Mouse (Mus musculus) frontal cortex, postnatal 36 days (tissue): Measurements from ENCODE around the gene Prss38.
A peak's percentile ranks its signal among the peaks of the same experiment; 100 is the strongest.
"Not testable (repeated sequence)": the region's sequence is repeated elsewhere in the genome, so short reads cannot be mapped to it uniquely, and the experiment has no call there.

Source experiments
- DNase-seq, 2 experiments: peaks; one replicate each; pipeline ENCODE4 v3.0.0; 2022; ENCODE audit warnings: low spot score in 2 of 2

The Prss38 gene

DNA sequence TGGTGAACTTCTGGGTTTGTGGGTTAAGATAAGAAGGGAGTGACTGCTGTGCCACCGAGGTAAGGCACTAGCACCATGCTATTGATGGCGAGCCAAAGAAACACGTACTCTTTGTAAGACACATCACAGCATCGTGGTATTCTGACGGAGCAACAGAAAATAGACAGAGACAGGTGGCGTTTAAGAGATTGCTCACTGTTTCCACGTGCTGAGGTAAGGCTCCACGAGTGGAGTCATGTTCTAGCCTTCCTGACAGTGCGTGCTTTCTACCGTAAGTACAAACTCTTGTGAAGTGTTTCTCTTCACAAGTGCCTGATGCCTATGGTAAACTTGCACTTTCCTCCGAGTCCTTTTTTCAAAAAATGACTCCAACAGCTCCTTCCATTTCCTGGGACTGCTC is 5.6 kb downstream of the Prss38 start:
- DNase-seq = no peak

GRCm38 (mm10) chr11:59367955-59368354 is 7.5 kb downstream of the Prss38 start:
- DNase-seq = not testable (repeated sequence)

- no peak for DNase-seq
Observed at GRCm38 (mm10) chr11:59366633-59367032, 8.8 kb downstream of the Prss38 start.

GRCm38 (mm10) chr11:59366031-59366430 is 9.4 kb downstream of the Prss38 start:
- no peak for DNase-seq

DNA sequence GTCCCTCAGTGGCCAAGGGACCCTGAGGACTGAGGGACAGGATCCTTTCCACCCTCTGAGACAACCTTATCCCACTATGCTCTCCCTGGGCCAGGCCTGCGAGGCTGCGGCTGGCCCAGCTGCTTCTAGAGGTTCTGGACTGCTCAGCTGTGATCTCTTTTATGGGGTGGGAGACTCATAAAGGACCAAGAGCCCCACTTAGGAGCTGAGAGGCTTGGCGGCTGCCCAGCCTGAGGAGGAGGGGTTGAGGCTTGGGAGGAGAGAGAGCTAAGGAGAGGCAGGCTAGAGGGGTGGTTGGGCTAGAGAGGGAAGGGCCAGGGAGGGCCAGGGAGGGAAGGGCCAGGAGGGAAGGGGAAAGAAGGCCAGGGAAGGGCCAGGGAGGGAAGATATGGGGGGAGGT is 11.0 kb downstream of the Prss38 start:
- DNase-seq = no peak

- DNase-seq = no peak
Observed at GRCm38 (mm10) chr11:59364007-59364406, 11.4 kb downstream of the Prss38 start.

GRCm38 (mm10) chr11:59361291-59361690 is 14.2 kb downstream of the Prss38 start:
- no peak for DNase-seq

DNA sequence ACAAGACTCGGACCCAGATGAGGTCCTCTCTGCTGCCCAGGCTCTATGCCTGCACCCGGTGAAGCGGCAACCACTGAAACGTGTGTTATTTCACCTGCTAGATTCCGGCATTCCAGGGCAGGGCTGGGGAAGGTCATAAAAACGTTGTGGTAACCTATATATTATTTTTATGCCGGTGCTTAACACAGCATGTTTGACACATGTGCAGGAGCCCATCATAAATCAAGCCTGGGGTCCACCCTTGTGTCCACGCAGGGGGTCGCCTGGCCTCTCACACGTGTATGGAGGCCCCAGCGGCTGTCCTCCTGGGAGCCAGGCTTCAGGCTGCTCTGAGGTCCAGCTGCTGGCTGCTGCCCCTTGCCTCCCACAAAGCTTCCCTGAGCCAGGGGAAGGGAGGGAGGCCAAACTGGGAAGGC is 18.6 kb downstream of the Prss38 start:
- DNase-seq = no peak

- peak in 1 of 2 experiments; percentile 46 for DNase-seq
Observed at GRCm38 (mm10) chr11:59354793-59355192, 20.7 kb downstream of the Prss38 start.

- no peak for DNase-seq
Observed at GRCm38 (mm10) chr11:59350326-59350725, 25.1 kb downstream of the Prss38 start.

DNA sequence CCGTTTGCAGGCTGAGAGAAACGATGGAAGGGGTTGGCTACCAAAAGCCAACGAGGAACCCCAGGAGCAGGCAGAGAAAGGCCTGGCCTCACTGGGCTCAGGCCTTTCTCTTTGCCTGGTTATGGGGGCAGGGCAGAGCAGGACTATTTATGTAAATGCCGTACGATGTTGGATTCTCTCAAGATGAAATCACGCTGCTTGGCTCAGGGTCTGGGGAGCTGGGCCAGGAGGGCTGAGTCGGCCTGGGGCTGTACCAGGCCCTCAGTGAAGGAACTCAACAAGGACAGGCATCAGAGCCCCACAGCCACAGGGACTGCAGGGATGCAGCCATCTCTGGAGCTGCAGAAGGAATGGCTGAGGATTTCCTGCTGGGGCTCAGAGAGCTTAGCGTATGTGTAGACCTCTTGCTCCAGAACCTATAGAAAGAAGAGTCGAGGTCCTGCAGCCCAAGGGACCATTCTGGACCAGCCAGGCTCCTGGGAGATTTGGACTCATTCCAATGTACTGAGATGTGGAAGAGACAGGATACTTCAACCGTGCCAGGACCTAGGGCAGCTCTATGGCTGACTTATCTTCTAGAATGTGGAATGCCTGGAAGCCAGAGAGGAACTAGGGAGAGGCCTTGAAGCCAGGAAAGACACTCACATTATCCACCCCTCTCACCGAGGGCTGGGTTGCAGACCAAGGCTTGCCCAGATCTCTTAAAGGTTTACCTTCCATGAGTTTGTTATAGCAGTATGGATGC is 29.1 kb downstream of the Prss38 start:
- no peak for DNase-seq

DNA sequence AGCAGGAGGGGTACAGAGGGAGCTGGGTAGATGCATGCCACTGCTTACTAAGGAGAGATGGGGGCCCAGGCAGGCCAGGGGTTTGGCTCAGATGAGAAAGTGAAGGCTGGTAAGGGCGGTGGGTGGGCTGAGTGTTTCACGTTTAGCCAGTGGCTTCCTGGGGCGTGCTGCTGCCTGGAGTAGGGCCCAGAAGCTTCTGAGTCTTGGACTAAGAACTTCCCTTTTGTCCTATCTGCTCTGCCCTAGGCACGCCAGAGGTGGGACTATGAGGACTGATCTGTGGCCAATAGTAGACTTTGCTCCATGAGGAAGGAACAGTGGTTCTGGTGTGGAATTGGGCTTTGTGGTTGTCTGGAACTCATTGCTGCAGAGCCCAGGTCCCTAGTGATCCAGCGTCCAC is 32.5 kb downstream of the Prss38 start:
- DNase-seq = no peak

DNA sequence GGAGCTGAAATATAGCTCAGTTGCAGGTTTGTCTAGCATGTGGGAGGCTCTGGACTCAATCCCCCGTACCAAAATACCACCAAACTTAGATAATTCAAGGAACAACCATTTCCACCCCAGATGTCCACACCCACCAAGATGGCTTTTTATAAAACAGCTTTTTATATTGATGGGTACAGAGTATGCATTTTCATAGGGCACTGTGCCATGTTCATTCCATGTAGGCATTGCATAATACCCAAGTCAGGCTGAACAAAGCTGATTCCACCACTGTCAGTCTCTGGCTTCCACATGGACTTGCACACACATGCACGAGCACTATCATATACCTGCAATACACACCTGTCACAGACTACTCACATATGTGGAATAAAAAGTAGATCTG is 36.7 kb downstream of the Prss38 start:
- DNase-seq = peak; percentile 56 to 89

- peak; percentile 36 to 64 for DNase-seq
Observed at GRCm38 (mm10) chr11:59337955-59338735, 37.3 kb downstream of the Prss38 start.

DNA sequence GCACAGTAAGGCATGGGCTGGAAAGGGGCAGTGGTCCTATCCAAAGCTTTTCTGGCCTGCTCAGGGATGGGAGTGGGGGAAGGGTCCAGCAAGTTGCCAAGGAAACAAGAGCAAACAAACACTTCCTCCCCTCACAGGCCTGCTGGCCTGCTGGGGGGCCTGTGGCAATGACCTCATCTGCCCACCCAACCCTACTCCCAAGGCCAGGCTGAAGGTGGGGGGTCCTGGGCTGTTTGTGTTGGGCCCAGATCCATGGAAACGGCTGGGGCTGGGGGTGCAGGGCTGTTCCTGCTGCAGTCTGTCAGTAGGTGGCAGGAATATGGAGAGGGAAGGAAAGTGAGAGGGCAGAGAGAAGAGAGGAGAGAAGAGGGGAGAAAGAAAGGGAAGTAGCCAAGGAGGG is 39.1 kb downstream of the Prss38 start:
- DNase-seq = no peak

DNA sequence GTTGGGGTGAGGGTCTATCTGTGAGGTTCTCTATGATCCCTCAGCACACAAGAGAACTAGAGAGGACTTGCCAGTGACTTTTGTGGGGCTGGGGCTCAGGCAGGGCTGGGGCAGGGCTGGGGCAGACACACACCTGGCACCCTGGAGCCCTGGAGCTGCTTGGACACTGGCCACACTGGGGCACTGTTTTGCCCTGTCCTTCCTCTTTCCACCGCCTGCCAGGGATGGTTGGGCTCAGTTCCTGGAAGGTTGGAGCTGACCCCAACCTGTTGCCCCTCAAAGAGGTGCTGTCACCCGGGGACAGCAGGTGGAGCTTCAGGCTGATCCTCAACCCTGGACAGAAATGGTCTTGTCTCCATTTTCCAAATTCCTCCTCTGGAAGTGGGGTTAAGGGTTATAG is 39.5 kb downstream of the Prss38 start:
- no peak for DNase-seq

GRCm38 (mm10) chr11:59335150-59335549 is 40.3 kb downstream of the Prss38 start:
- no peak for DNase-seq

GRCm38 (mm10) chr11:59332938-59333337 is 42.5 kb downstream of the Prss38 start:
- no peak for DNase-seq

DNA sequence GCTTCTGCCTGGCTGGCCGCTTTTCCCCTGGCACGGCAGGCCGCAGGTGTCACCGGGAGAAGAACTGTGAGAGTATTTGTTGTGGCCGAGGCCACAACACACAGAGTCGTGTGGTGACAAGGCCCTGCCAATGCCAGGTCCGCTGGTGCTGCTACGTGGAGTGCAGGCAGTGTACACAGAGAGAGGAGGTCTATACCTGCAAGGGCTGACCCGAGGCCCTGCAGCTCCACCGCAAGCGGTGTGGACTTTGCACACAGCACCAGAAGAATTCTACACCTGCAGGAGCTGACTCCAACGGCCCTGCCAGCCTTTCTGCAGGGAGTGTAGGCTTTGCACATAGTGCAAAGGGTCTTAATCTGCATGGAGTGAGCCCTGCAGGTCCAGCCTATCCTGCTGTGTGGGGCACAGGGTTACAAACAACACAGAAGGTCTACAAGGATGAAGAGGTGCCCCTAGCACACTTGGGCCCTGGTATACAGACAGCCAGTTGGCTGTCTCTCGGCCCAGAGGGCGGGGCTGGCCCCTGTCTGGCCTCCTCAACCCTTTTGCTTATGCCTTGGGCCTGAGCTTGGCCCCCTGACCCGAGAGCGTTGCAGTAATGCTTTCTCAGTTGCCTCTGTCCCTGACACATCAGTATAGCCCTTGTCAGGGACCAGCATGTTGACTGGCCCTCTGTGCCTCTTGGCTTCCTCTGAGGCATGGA is 44.1 kb downstream of the Prss38 start:
- no peak for DNase-seq

DNA sequence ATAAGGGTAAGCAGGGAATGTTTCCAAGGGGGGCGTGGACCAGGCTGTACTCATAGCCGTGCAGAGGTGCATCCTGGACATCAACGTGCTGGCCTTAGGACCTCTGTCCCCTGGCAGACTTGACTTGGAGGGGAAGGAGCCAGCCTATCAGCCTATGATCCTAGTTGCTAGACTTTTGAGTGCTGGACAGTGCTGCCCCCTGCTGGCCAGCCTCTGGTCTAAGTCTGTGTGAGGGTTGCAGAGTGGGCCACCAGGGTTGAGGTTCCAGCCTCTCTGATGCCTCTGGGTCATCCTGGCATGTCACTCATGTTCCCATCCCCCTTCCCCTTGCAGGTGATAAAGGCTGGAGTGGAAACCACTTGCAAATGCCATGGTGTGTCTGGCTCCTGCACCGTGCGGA is 44.9 kb downstream of the Prss38 start:
- DNase-seq = peak in 1 of 2 experiments; percentile 52

- DNase-seq = no peak
Observed at GRCm38 (mm10) chr11:59329616-59330015, 45.8 kb downstream of the Prss38 start.

DNA sequence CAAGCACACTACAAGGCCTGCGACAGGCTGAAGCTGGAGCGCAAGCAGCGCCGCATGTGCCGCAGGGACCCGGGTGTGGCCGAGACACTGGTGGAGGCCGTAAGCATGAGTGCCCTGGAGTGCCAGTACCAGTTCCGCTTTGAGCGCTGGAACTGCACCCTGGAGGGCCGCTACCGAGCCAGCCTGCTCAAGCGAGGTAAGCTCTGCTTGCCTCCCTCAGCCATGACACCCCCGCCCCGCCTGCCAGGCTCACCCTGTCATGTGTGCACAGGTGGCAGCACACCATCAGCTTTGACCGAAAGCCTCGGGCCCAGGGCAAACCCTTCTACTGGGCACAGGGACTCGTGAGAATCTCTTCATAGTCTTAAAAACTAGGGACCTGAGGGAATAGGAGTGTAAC is 47.8 kb downstream of the Prss38 start:
- DNase-seq = no peak

- DNase-seq = no peak
Observed at GRCm38 (mm10) chr11:59324777-59325176, 50.7 kb downstream of the Prss38 start.
